Mouse (Mus musculus) small intestine, adult 2 months (tissue): ENCODE measurements around the gene Supt3.

Source experiments
- CTCF ChIP-seq: fragments of 200-500 bp; IDR thresholded peaks from 2 replicates; pipeline ENCODE4 v1.5.1; 2012; ENCODE audit warnings: low read depth, mild to moderate bottlenecking, control low read depth, inconsistent platforms, low read length, moderate library complexity, mixed read lengths; ENCODE audit not compliant: insufficient replicate concordance, insufficient read length; ENCODE audit errors: extremely low read depth
- POLR2A ChIP-seq: fragments of 200-500 bp; IDR thresholded peaks from 2 replicates; pipeline ENCODE4 v1.6.1; 2012; ENCODE audit warnings: low read depth, mild to moderate bottlenecking, control low read depth, inconsistent platforms, low read length, moderate library complexity

GRCm38 (mm10) chr17:44842184-44842583, 65.2 kb downstream of the Supt3 start:
- no peak for TF ChIP-seq CTCF
- no peak for TF ChIP-seq POLR2A
